Mouse (Mus musculus): Measurements from ENCODE around the gene Zfp830. TPM values are rescaled to one million over a fixed set of nuclear protein-coding genes. Genes with fewer than 3 reads are reported as not detected.

The Zfp830 gene
- 20.4 and 23.4 TPM in 2 replicates for polyA plus RNA-seq (2012; ENCODE audit: insufficient read depth, insufficient read length, missing spikeins)

DNA sequence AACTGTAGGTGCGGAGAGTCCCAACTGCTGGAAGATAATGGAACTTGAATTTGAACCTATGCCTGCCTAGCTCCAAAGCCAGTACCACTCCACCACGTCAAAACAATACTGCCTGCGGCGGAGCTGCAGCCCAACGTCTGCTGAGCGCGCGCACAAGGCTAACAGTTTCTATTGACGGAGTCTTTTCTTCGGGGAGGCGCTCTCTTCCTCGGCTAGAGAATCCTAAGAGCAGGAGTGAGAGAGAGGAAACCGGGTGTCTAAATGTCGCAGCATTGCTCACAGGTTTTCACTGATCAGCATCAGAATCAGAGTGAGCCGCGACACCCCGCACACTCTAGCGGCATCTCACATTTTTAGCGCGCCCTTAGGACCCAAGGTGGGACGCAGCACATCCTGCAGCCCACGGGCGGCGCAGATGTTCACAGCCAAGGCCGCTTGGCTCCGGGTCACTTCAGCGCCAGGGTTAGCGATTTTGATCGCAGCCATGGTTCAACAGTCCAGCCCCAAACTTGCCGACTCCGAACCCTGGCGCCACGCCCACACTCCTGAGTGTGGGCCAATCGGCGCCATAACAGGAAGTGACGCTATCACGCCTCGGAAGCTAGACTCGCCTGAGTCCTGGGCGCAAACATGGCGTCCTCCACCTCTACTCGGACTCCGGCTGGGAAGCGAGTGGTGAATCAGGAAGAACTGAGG, at the start of gene Zfp830, which contains the start of gene Cct6b:
Gene Zfp830 (plus strand): TSS at position 604 of the 696 bp plus-strand sequence.
Gene Cct6b (minus strand): TSS at position 580 of the 696 bp plus-strand sequence.
- Histone ChIP-seq H3K4me3 (ENCODE audit: insufficient read depth, low read length) (peak within 1 kb of the TSS; percentile 88), H3K27ac (ENCODE audit: insufficient read depth, low read depth, low read length) (peak within 1 kb of the TSS; percentile 76), H3K4me1 (ENCODE audit: control insufficient read depth, insufficient read depth, low read length) (peaks cover 4% of the 10 kb centered on the region)
- 0 out of 2 replicates have a peak, but pooled peaks have one; percentile 8 for TF ChIP-seq CTCF (IDR thresholded peaks at IDR 0.05; ENCODE audit: low read depth, low read length)
- TF ChIP-seq POLR2A (IDR thresholded peaks at IDR 0.05; ENCODE audit: borderline replicate concordance, low read depth, low read length) = 0 out of 2 replicates have a peak, but pooled peaks have one; percentile 66

DNA sequence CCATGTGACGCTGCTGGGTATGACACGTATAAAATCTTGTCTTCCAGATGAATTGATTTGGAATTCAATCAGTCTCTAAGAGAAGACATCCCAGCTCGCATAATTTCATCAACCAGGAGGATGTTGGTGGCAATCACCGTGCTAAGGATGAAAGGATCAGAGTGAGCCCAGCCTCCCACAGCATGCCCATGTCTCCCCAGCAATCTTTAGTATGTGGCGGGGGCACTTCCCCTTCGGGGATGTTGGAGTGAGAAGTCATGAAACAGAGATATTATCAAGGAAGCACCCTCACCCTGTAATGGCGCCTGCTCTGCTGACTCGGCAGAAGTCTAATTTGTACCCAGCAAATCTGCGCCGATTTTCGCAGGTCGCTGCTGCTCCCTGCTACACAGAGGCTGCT, 44.9 kb upstream of the Zfp830 start:
- Histone ChIP-seq H3K27ac (ENCODE audit: insufficient read depth, low read depth, low read length) (no peak overlapping the region), H3K4me1 (ENCODE audit: control insufficient read depth, insufficient read depth, low read length) (peaks cover 3% of the 10 kb centered on the region; the same call in 1 of the 2 replicates), H3K4me3 (ENCODE audit: insufficient read depth, low read length) (no peak overlapping the region)
- TF ChIP-seq POLR2A (IDR thresholded peaks at IDR 0.05; ENCODE audit: borderline replicate concordance, low read depth, low read length) = no peak
- no peak for TF ChIP-seq CTCF (IDR thresholded peaks at IDR 0.05; ENCODE audit: low read depth, low read length)

- Histone ChIP-seq H3K27ac (ENCODE audit: insufficient read depth, low read depth, low read length) (no peak overlapping the region), H3K4me1 (ENCODE audit: control insufficient read depth, insufficient read depth, low read length) (no peaks in the 10 kb centered on the region), H3K4me3 (ENCODE audit: insufficient read depth, low read length) (no peak overlapping the region)
- TF ChIP-seq CTCF (IDR thresholded peaks at IDR 0.05; ENCODE audit: low read depth, low read length) = no peak
- TF ChIP-seq POLR2A (IDR thresholded peaks at IDR 0.05; ENCODE audit: borderline replicate concordance, low read depth, low read length) = no peak
Observed at GRCm38 (mm10) chr11:82726862-82727261, 37.3 kb upstream of the Zfp830 start.

- Histone ChIP-seq H3K4me1 (ENCODE audit: control insufficient read depth, insufficient read depth, low read length) (no peaks in the 10 kb centered on the region), H3K4me3 (ENCODE audit: insufficient read depth, low read length) (no peak overlapping the region), H3K27ac (ENCODE audit: insufficient read depth, low read depth, low read length) (no peak overlapping the region)
- no peak for TF ChIP-seq CTCF (IDR thresholded peaks at IDR 0.05; ENCODE audit: low read depth, low read length)
Observed at GRCm38 (mm10) chr11:82734227-82734626, 29.9 kb upstream of the Zfp830 start.

DNA sequence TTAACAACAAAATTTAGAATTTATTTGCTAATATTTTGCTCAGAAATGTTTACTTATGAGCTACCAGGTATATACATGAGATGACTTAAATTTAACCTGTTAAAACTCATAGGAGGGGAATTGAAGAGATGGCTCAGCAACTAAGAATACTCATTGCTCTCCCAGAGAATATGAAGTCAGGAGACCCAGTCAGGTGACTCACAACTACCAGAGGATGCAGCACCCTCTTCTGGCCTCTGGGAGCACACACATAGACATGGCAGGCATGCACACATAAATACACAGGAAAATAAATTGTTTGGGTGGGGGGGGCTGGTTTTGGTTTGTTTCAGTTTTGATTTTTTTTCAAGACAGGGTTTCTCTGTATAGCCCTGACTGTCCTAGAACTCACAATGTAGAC, 25.1 kb upstream of the Zfp830 start:
- H3K4me3 ChIP-seq (ENCODE audit: insufficient read depth, low read length) = no peak overlapping the region
- H3K27ac ChIP-seq (ENCODE audit: insufficient read depth, low read depth, low read length) = no peak overlapping the region
- H3K4me1 ChIP-seq (ENCODE audit: control insufficient read depth, insufficient read depth, low read length) = no peaks in the 10 kb centered on the region
- no peak for TF ChIP-seq CTCF (IDR thresholded peaks at IDR 0.05; ENCODE audit: low read depth, low read length)

DNA sequence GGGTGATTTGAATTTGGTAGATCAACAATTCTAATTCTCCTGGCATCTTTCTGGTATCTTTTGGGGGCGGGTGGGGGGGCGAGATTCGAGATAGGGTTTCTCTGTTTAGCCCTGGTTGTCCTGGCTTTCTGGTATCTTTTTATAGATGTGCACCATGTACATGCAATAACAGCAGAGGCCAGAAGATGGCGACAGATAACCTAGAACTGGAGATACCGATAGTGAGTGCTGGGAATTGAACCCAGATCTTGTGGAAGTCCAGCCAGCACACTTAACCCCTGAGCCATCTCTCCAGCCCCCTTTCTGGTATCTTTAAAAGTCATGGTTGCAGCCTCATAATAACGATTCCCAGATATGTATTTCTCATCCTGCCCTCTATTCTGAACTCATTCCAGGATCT, 18.0 kb upstream of the Zfp830 start:
- H3K4me3 ChIP-seq (ENCODE audit: insufficient read depth, low read length) = no peak overlapping the region
- H3K27ac ChIP-seq (ENCODE audit: insufficient read depth, low read depth, low read length) = no peak overlapping the region
- TF ChIP-seq CTCF (IDR thresholded peaks at IDR 0.05; ENCODE audit: low read depth, low read length) (peak; percentile 78; the same call in 1 of the 2 replicates), POLR2A (IDR thresholded peaks at IDR 0.05; ENCODE audit: borderline replicate concordance, low read depth, low read length) (no peak)
- no peaks in the 10 kb centered on the region for H3K4me1 ChIP-seq (ENCODE audit: control insufficient read depth, insufficient read depth, low read length)

DNA sequence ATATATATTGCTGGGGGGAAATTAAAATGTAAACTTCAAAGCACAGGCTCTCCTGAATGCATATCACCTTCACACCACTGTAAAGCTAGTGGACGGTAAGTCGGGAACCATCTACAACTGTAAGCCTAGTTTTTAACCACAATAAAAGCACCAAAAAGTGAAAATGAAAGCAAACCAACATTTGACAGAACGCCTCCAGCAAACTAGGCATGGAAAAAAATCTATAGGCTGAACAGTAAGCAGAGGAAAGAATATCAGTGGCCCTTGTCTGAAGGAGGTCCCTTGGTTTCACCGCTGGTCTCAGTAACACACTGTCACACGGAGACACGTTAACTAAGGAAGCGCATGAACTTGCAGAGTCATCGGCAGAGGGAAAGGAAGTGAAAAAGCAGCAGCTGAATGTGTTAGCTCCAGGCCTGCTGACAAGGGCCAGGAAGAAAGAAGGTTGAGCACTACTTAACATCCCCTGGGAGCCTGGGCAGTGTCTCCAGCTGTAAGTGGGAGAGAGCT, 17.2 kb upstream of the Zfp830 start:
- peak overlapping the region; percentile 82 for H3K27ac ChIP-seq (ENCODE audit: insufficient read depth, low read depth, low read length)
- H3K4me3 ChIP-seq (ENCODE audit: insufficient read depth, low read length) = peak overlapping the region; percentile 54
- no peak for TF ChIP-seq POLR2A (IDR thresholded peaks at IDR 0.05; ENCODE audit: borderline replicate concordance, low read depth, low read length)
- no peak for TF ChIP-seq CTCF (IDR thresholded peaks at IDR 0.05; ENCODE audit: low read depth, low read length)
- H3K4me1 ChIP-seq (ENCODE audit: control insufficient read depth, insufficient read depth, low read length) = no peaks in the 10 kb centered on the region

GRCm38 (mm10) chr11:82752349-82753115, 11.6 kb upstream of the Zfp830 start:
- no peak for TF ChIP-seq CTCF (IDR thresholded peaks at IDR 0.05; ENCODE audit: low read depth, low read length)
- TF ChIP-seq POLR2A (IDR thresholded peaks at IDR 0.05; ENCODE audit: borderline replicate concordance, low read depth, low read length) = no peak
- no peak overlapping the region for H3K27ac ChIP-seq (ENCODE audit: insufficient read depth, low read depth, low read length)
- no peaks in the 10 kb centered on the region for H3K4me1 ChIP-seq (ENCODE audit: control insufficient read depth, insufficient read depth, low read length)
- H3K4me3 ChIP-seq (ENCODE audit: insufficient read depth, low read length) = no peak overlapping the region

DNA sequence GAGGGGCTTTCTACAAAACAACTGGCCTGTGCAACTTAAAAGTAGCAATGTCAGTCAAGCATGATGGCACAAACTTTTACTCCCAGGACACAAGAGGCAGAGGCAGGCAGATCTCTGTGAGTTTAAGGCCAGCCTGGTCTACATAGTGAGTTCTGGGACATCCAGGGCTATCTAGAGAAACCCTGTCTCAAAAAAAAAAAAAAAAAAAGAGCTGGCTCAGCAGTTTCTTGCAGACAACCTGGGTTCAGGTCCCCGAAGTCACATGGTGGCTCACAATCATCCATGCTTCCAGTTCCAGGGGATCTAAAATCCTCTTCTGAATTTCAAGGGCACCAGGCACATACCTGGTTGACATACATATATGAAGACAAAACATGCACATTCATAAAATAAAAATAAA, 8.2 kb upstream of the Zfp830 start:
- no peak overlapping the region for H3K27ac ChIP-seq (ENCODE audit: insufficient read depth, low read depth, low read length)
- H3K4me3 ChIP-seq (ENCODE audit: insufficient read depth, low read length) = no peak overlapping the region
- no peaks in the 10 kb centered on the region for H3K4me1 ChIP-seq (ENCODE audit: control insufficient read depth, insufficient read depth, low read length)
- no peak for TF ChIP-seq CTCF (IDR thresholded peaks at IDR 0.05; ENCODE audit: low read depth, low read length)
- no peak for TF ChIP-seq POLR2A (IDR thresholded peaks at IDR 0.05; ENCODE audit: borderline replicate concordance, low read depth, low read length)

All from bone marrow macrophage, adult 2 months (primary cell).